Mouse (Mus musculus) embryonic facial prominence, embryonic 11.5 days (tissue): Measurements from ENCODE around the gene Amfr. TPM values are rescaled to one million over a fixed set of nuclear protein-coding genes. Genes with fewer than 3 reads are reported as not detected.

Source experiments
- ATAC-seq: fragments of 200-750 bp; cut with Nextera tagmentation; replicated peaks from 2 replicates; pipeline ENCODE4 v1.8.0; 2017; ENCODE audit warnings: low read depth; ENCODE audit not compliant: insufficient number of reproducible peaks, low FRiP score, low TSS enrichment
- DNase-seq: peaks from one replicate; pipeline ENCODE4 v3.0.0-alpha.2; 2015; ENCODE audit warnings: low spot score
- H3K27ac ChIP-seq: fragments of 300-500 bp; sonication (generic); replicated peaks from 2 replicates; pipeline ENCODE4 v1.5.1; 2014; ENCODE audit warnings: mild to moderate bottlenecking, low read depth, low read length, control low read depth
- H3K27me3 ChIP-seq: fragments of 300-500 bp; sonication (generic); 2 replicates; pipeline ENCODE4 v1.6.1; 2014; ENCODE audit warnings: mild to moderate bottlenecking, low read length, moderate library complexity, mixed read lengths; ENCODE audit not compliant: control insufficient read depth, insufficient read depth
- H3K36me3 ChIP-seq: fragments of 300-500 bp; sonication (generic); replicated peaks from 2 replicates; pipeline ENCODE4 v1.6.1; 2014; ENCODE audit warnings: low read depth, mild to moderate bottlenecking, low read length, moderate library complexity, mixed read lengths; ENCODE audit not compliant: control insufficient read depth, insufficient read depth
- H3K4me1 ChIP-seq: fragments of 300-500 bp; sonication (generic); 2 replicates; pipeline ENCODE4 v1.6.1; 2014; ENCODE audit warnings: low read length, mixed read lengths; ENCODE audit not compliant: control insufficient read depth, insufficient read depth
- H3K4me2 ChIP-seq: fragments of 300-500 bp; sonication (generic); 2 replicates; pipeline ENCODE4 v1.6.1; 2014; ENCODE audit warnings: low read depth, mild to moderate bottlenecking, control low read depth, low read length, moderate library complexity
- H3K4me3 ChIP-seq: fragments of 300-500 bp; sonication (generic); 2 replicates; pipeline ENCODE4 v1.5.1; 2014; ENCODE audit warnings: low read depth, low read length, control low read depth
- H3K9ac ChIP-seq: fragments of 300-500 bp; sonication (generic); replicated peaks from 2 replicates; pipeline ENCODE4 v1.6.1; 2014; ENCODE audit warnings: mild to moderate bottlenecking, control low read depth, low read length
- H3K9me3 ChIP-seq: fragments of 300-500 bp; sonication (generic); replicated peaks from 2 replicates; pipeline ENCODE4 v1.6.1; 2016; ENCODE audit warnings: mild to moderate bottlenecking, low read length, inconsistent platforms, mixed read lengths; ENCODE audit not compliant: control insufficient read depth
- WGBS: fragments of 180-500 bp; shearing (Covaris S2); extraction: QIAGEN DNeasy Blood & Tissue Kit; methylation state at CpG from one replicate; pipeline ENCODE4 v1.1.7; 2014; 5-methylcytosine and 5-hydroxymethylcytosine counted together
- polyA plus RNA-seq: library from polyadenylated mRNA; unstranded; fragments of >200 nt; fragmentation: Nextera tagmentation; extraction: Ambion mirVana; gene quantifications from 2 replicates; pipeline ENCODE4 v1.2.1, GENCODE M21; 2014

Amfr gene
- polyA plus RNA-seq, 1 experiment from 2014 or later = 49.5 TPM

- no peak overlapping the region for H3K4me2 ChIP-seq
- no peaks in the 10 kb centered on the region for H3K4me1 ChIP-seq
- no peak for ATAC-seq
- H3K9ac ChIP-seq = no peak overlapping the region
- H3K27me3 ChIP-seq = no peaks in the 10 kb centered on the region
- no peak for DNase-seq
- H3K36me3 ChIP-seq = peaks cover 6% of the 10 kb centered on the region
- no peaks in the 10 kb centered on the region for H3K9me3 ChIP-seq
- H3K4me3 ChIP-seq = no peak overlapping the region
- 59% methylated on average over 7 of the region's 7 CpGs for WGBS
- no peak overlapping the region for H3K27ac ChIP-seq
These were observed 42.9 kb downstream of the Amfr start for GRCm38 (mm10) chr8:93969626-93970340.

- 65% methylated on average over 6 of the region's 6 CpGs for WGBS
- DNase-seq (no peak), ATAC-seq (no peak; the same call in 1 of the 2 replicates)
- H3K4me1 ChIP-seq = no peaks in the 10 kb centered on the region
- H3K4me3 ChIP-seq = no peak overlapping the region
- no peak overlapping the region for H3K9ac ChIP-seq
- H3K27me3 ChIP-seq = no peaks in the 10 kb centered on the region
- H3K4me2 ChIP-seq = no peak overlapping the region
- peaks cover 3% of the 10 kb centered on the region for H3K36me3 ChIP-seq
- H3K9me3 ChIP-seq = no peaks in the 10 kb centered on the region
- H3K27ac ChIP-seq = no peak overlapping the region
These were observed 44.3 kb downstream of the Amfr start for GRCm38 (mm10) chr8:93968293-93968692.

GRCm38 (mm10) chr8:93960909-93961308 lies 51.7 kb downstream of the Amfr start:
- Histone ChIP-seq H3K4me3 (no peak overlapping the region), H3K9ac (no peak overlapping the region), H3K27ac (no peak overlapping the region), H3K4me2 (no peak overlapping the region), H3K4me1 (no peaks in the 10 kb centered on the region), H3K36me3 (no peaks in the 10 kb centered on the region), H3K27me3 (no peaks in the 10 kb centered on the region), H3K9me3 (no peaks in the 10 kb centered on the region)
- WGBS = 85% methylated on average over 6 of the region's 6 CpGs
- ATAC-seq (no peak; the same call in 1 of the 2 replicates), DNase-seq (no peak)

- Histone ChIP-seq H3K27me3 (no peaks in the 10 kb centered on the region), H3K27ac (no peak overlapping the region), H3K9ac (no peak overlapping the region), H3K4me2 (no peak overlapping the region), H3K9me3 (no peaks in the 10 kb centered on the region), H3K4me1 (no peaks in the 10 kb centered on the region), H3K4me3 (no peak overlapping the region), H3K36me3 (no peaks in the 10 kb centered on the region)
- no peak for DNase-seq
- no peak for ATAC-seq
- WGBS = 92% methylated on average over 9 of the region's 9 CpGs
These were observed 54.2 kb downstream of the Amfr start for GRCm38 (mm10) chr8:93958402-93958801.

DNA sequence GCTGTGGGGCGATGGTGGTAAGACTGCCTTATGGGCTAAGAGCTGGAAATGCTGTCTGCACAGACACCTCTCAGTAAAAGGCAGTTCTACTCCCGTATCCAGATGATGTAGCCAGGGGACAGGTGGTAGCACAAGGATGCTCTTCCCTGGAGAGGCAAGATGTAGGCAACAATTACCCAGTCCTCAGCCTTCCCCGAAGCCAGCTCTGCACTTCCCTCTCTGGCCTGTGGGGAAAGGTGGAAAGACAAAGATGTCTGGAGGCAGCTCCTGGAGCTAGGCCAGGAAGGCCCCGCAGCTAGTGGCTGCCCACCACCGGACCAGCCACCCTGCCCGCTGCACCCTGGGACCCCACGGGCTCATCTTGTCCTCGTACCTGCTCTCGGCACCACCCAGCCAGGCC lies 60.1 kb downstream of the Amfr start:
- Histone ChIP-seq H3K4me2 (no peak overlapping the region), H3K9me3 (no peaks in the 10 kb centered on the region), H3K9ac (no peak overlapping the region), H3K27me3 (no peaks in the 10 kb centered on the region), H3K36me3 (no peaks in the 10 kb centered on the region), H3K27ac (no peak overlapping the region), H3K4me1 (no peaks in the 10 kb centered on the region), H3K4me3 (no peak overlapping the region)
- DNase-seq (no peak), ATAC-seq (no peak)
- WGBS = 85% methylated on average over 9 of the region's 9 CpGs

- Histone ChIP-seq H3K4me1 (no peaks in the 10 kb centered on the region), H3K27ac (no peak overlapping the region), H3K9me3 (no peaks in the 10 kb centered on the region), H3K4me3 (no peak overlapping the region), H3K9ac (no peak overlapping the region), H3K4me2 (no peak overlapping the region), H3K36me3 (no peaks in the 10 kb centered on the region), H3K27me3 (no peaks in the 10 kb centered on the region)
- WGBS = 80% methylated on average over 14 of the region's 14 CpGs
- DNase-seq (no peak), ATAC-seq (no peak)
These were observed 62.5 kb downstream of the Amfr start for GRCm38 (mm10) chr8:93950133-93950532.

- Histone ChIP-seq H3K9ac (no peak overlapping the region), H3K36me3 (no peaks in the 10 kb centered on the region), H3K9me3 (no peaks in the 10 kb centered on the region), H3K4me3 (no peak overlapping the region), H3K27ac (no peak overlapping the region), H3K4me1 (no peaks in the 10 kb centered on the region), H3K27me3 (no peaks in the 10 kb centered on the region), H3K4me2 (no peak overlapping the region)
- ATAC-seq = no peak
- DNase-seq = no peak
- WGBS = 89% methylated on average over 1 of the region's 1 CpGs
These were observed 66.2 kb downstream of the Amfr start for GRCm38 (mm10) chr8:93946397-93946796.

- H3K4me1 ChIP-seq = no peaks in the 10 kb centered on the region
- no peak overlapping the region for H3K9ac ChIP-seq
- ATAC-seq = no peak
- H3K27me3 ChIP-seq = no peaks in the 10 kb centered on the region
- no peak overlapping the region for H3K4me3 ChIP-seq
- no peak overlapping the region for H3K4me2 ChIP-seq
- no peak for DNase-seq
- 76% methylated on average over 4 of the region's 4 CpGs for WGBS
- H3K27ac ChIP-seq = no peak overlapping the region
- H3K9me3 ChIP-seq = no peaks in the 10 kb centered on the region
- no peaks in the 10 kb centered on the region for H3K36me3 ChIP-seq
These were observed 66.9 kb downstream of the Amfr start for GRCm38 (mm10) chr8:93945781-93946180.
